Mouse (Mus musculus) liver, adult (tissue): ENCODE measurements around the gene Mylk2.

ENCODE experiments used
- GATA4 ChIP-seq: IDR thresholded peaks from 2 replicates; pipeline ENCODE4 v1.6.1; 2014; ENCODE audit warnings: mild to moderate bottlenecking, low read length; ENCODE audit not compliant: insufficient replicate concordance

Gene Mylk2

DNA sequence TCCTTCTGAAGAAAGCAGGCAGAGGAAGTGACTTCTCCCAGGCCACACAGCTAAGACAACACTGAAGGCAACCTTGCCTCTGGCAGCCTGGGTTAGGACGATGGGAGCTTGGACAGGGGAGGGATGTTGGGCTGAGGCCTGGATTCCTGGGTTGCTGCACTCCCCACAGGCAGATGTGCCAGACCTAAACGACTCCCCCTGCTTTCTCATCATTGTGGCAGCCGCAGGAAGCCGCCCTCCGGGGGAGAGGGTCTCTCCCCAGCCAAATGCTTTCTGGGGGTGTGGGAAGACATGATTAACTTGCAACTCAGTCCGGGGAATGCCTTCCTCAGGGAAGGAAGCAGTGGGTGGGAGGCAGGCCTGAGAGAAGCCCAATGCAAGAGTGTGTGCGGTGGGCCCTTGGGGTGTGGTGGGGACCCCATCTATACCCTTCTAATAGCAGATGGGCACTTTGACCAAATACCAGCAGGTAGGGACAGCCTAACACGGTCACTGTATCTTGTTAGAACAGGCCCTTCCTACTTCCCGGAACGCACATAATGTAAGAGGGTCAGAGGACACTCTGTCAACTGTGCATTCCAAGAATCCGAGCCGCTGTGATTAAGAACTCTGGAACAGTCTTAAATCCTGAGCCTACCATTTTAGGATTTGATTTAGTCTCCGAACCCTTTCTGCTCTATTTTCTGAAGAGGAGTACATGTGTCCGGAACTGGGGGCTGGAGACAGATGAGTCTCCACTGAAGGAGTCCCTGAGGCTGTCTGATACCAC is 17.3 kb downstream of the Mylk2 start:
- no peak for TF ChIP-seq GATA4

DNA sequence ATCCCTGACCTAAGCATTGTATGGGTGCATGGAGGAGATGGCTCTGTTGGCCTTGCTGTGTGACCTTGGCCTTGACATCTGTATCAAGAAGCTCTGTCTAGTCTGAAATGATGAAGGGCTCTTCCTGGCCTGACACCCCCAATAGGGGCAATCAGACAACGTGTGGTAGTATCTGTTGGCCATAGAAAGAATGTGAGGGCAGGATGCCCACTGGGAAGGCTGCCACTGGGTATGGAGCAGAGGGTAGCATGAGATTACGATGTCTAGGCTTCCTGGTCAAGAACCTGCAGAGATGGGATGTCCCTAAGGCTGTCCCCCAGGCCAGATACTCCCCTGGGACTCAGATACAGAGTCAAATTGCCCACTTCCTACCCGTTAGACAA is 17.8 kb downstream of the Mylk2 start:
- no peak for TF ChIP-seq GATA4

DNA sequence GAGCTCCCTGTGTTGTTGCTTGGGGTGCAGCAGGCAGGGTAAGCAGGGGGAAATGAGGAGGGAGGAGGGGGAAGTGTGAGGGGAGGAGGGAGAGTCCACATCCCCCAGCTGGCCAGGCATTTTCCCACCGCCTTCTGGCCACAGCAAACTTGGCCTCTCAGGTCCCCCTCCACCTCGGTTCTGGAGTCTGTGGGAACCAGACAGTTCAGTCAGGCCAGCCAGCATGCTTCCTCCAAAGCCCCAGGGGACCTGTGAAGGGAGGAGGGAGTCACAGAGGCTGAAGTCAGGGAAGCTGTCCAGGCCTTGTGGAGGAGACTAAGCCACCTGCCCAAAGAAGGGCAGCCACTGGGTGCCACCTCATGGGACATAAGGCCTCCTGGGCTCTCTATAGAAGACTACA is 19.1 kb downstream of the Mylk2 start:
- no peak for TF ChIP-seq GATA4

DNA sequence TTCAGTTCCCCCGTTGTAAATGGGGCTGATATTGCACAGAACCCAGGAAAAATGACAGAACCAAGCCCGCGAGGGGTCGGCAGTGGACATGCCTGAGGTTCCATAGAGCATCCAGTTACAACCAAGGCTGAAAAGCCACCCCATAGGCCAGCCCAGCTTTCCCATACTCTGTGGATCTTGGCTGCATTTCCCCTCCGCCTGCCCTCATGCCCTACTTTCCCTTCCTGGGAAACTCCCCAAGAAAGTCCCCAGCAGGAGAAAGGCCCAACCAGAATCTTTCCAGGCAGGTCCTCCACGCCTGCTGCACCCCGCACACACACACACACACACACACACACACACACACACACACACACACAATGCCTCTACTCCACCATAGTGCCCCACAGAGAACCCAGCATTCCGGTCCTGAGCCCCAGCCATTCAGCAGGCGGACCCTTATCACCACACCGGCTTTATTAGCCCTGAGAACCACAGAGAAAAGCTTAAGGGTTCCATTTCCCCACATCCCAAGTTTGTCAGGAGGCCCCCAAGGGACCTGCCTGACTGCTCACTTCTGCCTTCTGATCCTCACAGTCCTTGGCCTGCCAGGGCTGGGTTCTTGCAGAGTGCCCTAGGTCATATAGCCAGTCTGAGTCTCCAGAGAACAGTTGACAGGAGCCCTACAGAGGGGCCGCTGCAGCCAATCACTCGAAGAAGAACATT is 20.5 kb downstream of the Mylk2 start:
- no peak for TF ChIP-seq GATA4

DNA sequence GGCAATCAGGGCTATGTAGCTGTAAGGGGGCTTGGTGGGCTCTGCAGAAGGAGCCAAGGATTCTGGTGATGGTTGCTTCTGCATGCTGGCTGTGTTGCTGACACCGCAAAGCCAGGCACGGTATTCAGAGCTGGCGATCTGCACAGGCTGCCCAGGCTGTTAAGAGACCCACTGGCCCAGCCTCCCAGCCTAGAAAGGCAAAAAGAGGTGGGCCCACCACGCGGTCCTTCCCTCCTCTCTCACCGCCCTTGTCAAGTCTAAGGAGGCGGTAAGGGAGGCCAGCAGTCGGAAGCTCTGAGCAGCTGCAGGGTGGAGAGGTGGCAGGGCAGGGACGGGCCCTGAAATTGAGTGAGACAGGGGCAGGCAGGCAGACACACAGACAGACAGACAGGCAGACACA is 21.9 kb downstream of the Mylk2 start, which contains the start of gene Foxs1:
Gene Foxs1 (minus strand): TSS at position 161 of the 400 bp plus-strand sequence.
- no peak for TF ChIP-seq GATA4

DNA sequence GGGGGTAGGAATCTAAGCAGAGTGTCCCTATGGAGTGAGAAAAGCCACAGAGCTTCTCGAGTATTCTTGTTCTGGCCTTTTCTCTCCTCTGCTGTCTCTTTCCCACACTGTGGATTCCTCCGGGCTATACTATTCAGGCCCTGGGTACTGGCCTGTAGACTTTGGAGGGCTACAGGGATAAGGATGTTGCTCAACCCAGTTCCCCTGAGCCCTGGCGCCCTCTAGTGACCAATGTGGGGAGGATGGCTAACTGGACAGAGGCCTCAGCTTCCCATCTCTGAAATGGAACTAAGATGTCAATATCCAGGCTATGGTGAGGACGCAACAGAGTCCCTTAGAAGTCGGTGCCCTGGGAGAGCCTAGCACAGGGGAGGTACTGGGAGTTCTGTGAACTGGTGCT is 22.5 kb downstream of the Mylk2 start:
- TF ChIP-seq GATA4, result no peak

DNA sequence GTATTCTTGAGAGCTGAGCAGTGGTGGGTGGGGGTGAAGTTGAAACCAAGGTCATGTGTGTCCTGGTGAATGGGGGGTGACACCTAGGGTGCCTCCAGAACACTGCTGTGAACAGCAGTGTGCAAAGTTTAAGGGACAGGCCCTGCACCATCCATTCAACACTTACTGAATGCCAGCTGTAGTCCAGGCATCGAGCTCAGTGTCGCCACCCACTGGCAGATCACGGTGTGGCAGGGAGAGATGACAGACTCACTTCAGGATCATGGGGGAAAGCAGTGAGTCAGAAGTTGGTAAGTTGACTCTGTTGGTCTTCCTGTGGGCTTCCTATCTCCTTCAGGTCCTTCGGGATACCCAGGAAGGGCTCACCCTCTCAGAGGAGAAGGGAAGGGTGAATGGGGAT is 28.7 kb downstream of the Mylk2 start:
- no peak for TF ChIP-seq GATA4

DNA sequence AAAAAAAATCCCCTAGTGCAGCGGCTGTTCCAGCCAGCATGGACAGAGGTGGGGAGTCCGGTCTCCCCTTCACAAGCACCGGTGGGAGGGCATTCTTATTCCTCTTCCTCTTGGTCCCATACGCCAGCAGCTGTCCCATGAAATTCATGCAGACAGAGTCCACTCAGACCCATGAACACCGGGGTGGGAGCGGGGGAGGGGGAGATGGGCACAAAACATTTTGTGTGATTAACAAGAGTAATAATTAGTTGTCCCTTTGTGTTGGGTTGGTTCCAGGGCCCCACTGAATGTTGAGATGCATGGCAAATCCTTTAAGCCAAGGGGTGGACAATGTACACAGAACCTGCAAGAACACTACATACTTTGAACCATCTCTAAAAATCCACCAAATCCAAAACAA is 30.0 kb downstream of the Mylk2 start:
- TF ChIP-seq GATA4, result no peak

DNA sequence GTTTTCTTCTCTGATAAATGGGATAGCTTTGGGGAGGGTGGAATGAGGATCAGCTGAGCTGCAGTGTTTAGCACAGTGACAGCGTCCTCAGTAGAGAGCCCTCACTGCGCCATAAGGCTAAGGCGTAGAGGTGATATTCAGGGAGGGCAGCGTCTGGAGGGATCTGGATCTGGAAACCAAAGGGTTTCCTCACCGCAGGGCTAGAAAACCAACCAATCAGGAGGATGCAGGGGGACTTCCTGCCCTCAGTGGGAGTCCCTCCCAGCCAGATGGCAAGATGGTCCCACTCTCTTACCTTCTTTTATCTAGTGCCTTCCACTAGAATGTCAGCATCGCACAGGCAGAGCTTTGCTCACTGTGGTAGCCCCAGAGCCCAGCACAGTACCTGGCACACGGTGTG is 30.6 kb downstream of the Mylk2 start:
- TF ChIP-seq GATA4, result no peak

DNA sequence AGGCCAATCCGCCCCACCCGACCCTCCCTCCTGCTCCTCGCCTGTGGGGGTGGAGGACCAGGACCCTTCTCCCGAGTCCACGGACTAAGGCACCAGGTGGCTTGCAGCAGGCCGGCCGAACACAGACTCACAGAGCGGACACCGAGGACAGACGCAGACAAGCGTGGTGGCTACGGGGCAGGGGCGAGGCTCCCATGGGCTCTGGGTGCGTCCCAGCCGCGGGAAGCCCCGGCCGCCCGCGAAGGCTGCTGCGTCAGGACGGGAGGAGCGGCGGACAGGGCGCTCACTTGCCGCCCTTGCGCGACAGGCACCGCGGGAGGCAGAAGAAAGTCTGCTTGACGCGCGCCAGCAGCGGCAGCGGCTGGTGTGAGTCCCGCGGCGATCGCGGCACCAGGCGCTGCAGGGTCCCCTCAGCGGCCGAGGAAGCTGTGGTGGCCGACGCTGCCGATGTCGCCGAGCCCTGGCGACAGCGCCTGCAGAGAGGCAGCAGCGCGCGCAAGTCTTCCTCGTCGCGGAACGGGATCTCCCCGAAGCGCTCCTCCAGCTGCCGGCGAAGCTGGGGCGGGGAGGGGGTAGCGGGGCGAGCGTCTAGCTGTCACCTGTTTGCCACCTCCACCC is 31.9 kb downstream of the Mylk2 start:
- TF ChIP-seq GATA4, result no peak

DNA sequence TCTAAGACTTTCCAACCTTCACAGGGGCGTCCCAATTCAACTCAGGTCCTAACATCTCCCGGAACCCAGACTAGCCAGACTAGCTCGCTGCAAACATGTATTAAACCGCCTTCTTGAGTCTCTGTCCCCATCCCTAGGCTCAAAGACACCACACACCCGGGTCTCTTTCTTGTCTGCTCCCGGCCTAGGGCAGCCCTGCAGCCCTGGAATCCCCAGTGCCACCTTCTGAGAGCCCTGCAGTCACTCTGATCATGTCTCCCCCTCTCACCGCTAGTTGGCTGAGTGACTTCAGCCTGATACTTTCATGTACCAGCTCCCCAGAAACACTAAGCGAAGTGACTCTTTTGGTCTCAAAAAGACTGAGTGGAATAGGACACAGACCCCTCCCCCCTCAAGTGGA is 32.4 kb downstream of the Mylk2 start:
- no peak for TF ChIP-seq GATA4

DNA sequence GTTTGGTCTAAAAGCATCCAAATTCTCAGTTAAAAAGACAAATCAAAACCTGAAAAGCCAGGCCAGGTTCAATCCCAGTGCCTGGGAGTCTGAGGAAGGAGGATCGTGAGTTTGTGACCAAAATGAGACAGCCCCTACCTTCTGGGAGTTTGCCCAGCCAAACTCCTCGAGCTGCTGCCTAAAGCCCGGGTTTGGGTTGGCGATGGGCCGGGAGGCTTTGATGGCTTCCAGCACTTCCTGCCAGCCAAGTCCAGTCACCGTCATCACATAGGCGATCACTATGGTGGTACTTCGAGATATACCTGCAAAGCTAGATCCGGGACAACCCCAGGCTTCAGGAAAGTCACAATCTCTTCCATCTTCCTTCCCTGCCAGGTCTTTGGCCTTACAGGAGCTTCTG is 32.9 kb downstream of the Mylk2 start:
- TF ChIP-seq GATA4, result no peak

DNA sequence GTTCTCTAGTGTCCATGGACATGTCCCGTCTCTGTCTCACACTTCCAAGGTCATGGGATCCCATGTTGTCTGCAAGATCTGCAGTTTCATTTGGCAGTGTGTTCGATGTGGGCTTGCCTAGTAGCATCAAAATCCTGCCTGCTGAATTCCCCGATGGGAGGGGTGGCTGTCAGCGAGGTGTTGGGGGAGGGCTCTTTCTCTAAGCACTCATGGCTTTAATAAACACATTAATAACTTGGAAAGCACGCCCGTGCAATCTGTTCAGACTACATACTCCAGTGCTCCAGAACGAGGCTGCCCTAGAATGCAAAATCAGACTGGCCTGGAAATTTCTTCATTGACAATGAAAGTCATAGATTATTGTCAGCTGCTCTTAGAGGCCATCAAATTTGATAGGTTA is 35.9 kb downstream of the Mylk2 start:
- TF ChIP-seq GATA4, result no peak

DNA sequence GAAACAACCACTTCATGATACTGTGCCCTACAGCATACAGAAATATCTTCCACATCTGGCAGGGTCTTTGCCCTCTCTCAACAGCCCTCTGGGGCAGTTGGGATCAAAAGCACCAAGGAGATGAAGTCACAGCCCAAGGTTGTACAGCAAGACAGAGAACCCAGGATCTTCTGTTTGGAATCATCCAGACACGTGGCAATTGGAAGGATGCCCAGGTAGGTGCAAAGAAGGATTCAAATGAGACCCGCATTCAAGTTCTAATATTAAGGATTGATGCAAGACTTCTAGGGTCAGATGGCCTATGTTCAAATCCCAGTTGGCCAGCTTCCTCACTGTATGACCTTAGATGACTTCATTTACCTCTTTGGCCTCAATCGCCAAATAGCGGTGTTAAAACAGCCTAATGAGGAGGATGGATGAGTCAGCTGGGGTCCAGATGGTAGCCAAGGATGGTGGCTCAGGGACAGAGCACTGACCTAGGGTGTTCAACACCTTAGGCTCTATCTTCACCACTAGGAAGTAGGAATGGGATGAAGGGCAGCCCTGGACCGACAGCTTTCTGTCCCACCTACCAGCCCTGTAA is 37.4 kb downstream of the Mylk2 start:
- no peak for TF ChIP-seq GATA4

DNA sequence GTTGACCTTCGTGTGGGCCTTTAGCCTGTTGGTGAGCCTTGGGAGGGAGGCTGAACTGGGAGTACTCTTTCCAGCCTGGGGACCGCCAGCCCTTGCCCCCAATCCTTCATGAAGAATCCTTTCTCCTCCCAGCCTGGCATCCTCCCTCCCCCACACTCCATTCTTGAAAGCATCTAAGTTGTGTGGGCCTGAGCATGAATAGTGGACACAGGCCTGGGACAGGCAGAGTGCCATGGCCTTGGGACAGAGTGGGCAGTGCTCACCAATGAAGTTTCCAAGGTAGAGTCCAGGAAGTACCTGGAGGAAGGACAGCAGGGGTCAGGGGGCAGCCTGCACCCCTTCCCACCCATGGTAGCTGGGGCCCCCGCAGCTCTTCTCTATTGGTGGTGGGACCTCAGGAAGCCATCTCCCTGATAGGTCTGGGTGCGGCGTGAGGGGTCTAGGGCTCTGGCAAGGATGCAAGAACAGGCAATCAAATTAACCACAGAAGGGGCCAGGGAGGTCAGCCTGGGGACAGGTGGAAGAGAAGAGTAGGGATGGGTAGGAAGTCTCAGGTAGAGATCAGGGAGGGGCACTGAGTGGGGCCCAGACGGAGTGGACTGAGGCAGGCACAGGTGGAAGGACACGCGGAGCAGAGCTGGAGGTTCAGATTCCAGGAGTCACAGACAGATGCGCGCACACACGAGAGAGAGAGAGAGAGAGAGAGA is 39.4 kb downstream of the Mylk2 start:
- TF ChIP-seq GATA4, result no peak
